Comparison of ENCODE assay signal across 8 mouse cellular contexts in the genomic region with DNA sequence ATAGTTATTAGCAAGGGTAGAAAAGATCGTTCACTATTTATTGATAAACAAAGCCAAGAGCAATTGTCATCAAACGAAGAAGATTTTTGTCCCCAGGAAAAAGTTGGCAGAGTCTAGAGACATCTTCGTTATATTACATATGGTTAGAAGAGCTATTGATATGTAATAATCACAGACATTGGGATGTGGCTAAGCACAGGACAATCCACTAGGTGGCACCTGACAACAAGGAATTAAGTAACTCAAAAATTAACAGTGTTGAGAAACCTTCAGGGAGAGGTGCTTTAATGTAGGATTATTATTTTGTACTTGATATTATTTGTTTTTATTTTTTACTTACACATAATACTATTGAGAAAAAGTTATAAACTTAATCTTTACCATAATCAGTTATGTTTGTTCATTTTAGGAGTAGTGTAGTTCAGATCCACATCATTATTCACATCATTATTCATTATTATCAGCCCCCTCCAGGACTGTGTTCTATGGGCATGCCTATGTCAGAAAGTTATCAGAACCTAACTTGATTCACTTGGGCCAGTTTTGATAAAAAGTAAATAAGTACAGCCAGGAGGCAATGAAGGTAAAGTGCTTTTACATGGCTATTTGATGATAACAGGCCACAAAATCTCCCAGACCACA. TPM values are rescaled to one million over a fixed set of nuclear protein-coding genes. Genes with fewer than 3 reads are reported as not detected.
DNase-seq lines count a peak whose midpoint lies in the region; ATAC-seq and TF ChIP-seq lines count a peak whose summit lies in the region.

No protein-coding gene starts in this region.

- WGBS in stomach, postnatal 0 days: 39% methylated on average over 3 of the region's 3 CpGs

- no peak overlapping the region for H3K4me2 ChIP-seq in stomach, postnatal 0 days (replicated peaks; ENCODE audit: low read depth)

- H3K36me3 ChIP-seq in stomach, postnatal 0 days (ENCODE audit: control insufficient read depth, insufficient read depth, low read length): no peaks in the 10 kb centered on the region

- H3K4me1 ChIP-seq in stomach, postnatal 0 days (replicated peaks; ENCODE audit: control insufficient read depth, insufficient read depth): no peaks in the 10 kb centered on the region

- H3K9me3 ChIP-seq in stomach, postnatal 0 days (ENCODE audit: control insufficient read depth, low read length): no peaks in the 10 kb centered on the region

- peak; percentile 91 for TF ChIP-seq CTCF in layer of hippocampus, adult 2 months (conservative IDR thresholded peaks at IDR 0.05)
- peak; percentile 78 for TF ChIP-seq CTCF in stomach, postnatal 0 days (IDR thresholded peaks at IDR 0.05; ENCODE audit: low read depth)

- no peak overlapping the region for H3K9ac ChIP-seq in stomach, postnatal 0 days (ENCODE audit: low read length)

- no peak for ATAC-seq in stomach, postnatal 0 days (ENCODE audit: low FRiP score, low TSS enrichment)

- no peaks in the 10 kb centered on the region for H3K27me3 ChIP-seq in stomach, postnatal 0 days (ENCODE audit: control insufficient read depth, insufficient read depth, low read length)

- no peak for TF ChIP-seq EP300 in stomach, postnatal 0 days (optimal IDR thresholded peaks at IDR 0.05)

- no peak overlapping the region for H3K4me3 ChIP-seq in layer of hippocampus, adult 2 months
- H3K4me3 ChIP-seq in stomach, postnatal 0 days (ENCODE audit: low read depth, low read length): no peak overlapping the region

- no peak overlapping the region for H3K27ac ChIP-seq in layer of hippocampus, adult 2 months
- no peak overlapping the region for H3K27ac ChIP-seq in stomach, postnatal 0 days (replicated peaks)

- DNase-seq in heart, adult 8-10 months (ENCODE audit: low spot score): peak; percentile 6
- DNase-seq in heart, adult 9 months (ENCODE audit: low spot score in 2 of 2): no peak
- DNase-seq in urinary bladder, postnatal 14 days (ENCODE audit: low spot score): peak; percentile 4
- no peak for DNase-seq in urinary bladder, postnatal 4 days (ENCODE audit: low spot score in 2 of 2)
- DNase-seq in layer of hippocampus, adult 2 months (ENCODE audit: low spot score in 2 of 2): peak; percentile 42 to 55
- no peak for DNase-seq in stomach, postnatal 0 days (ENCODE audit: low spot score)
- DNase-seq in spleen, adult 12 weeks (ENCODE audit: low spot score): no peak
- no peak for DNase-seq in B cell, adult 2 months

RNA-seq across cellular contexts. Expression of gene Scn1a, which starts 32.7 kb away (rescaled TPM):
- total RNA-seq in heart, adult 8-10 months (2022): under 1 TPM in 1 of 4 experiments, not detected in 3; 0.05 TPM
- total RNA-seq in layer of hippocampus, adult 2 months (2021): 10 to 100 TPM; 62.2 to 63.7 TPM
- 0.07 TPM in 2 replicates for polyA plus RNA-seq in stomach, postnatal 0 days (2015; fragmentation: Nextera tagmentation; extraction: Ambion mirVana)

Comparison
In these comparisons a context has a peak if more than half of its experiments do, and no peak if none do; other contexts are left out.
1. DNase-seq: peak in heart, adult 8-10 months (single experiment), urinary bladder, postnatal 14 days (single experiment) and layer of hippocampus, adult 2 months (2 of 2); none in heart, adult 9 months (0 of 2), urinary bladder, postnatal 4 days (0 of 2), stomach, postnatal 0 days (single experiment), spleen, adult 12 weeks (single experiment) and B cell, adult 2 months (0 of 2).
2. RNA of gene Scn1a, which starts 32.7 kb away (total RNA-seq): 62.2 to 63.7 TPM in layer of hippocampus, adult 2 months; 0.05 TPM in heart, adult 8-10 months; every median in the first group is over 10 times any median in the second.